ENCODE assay signal across 7 mouse cellular contexts in the genomic region with DNA sequence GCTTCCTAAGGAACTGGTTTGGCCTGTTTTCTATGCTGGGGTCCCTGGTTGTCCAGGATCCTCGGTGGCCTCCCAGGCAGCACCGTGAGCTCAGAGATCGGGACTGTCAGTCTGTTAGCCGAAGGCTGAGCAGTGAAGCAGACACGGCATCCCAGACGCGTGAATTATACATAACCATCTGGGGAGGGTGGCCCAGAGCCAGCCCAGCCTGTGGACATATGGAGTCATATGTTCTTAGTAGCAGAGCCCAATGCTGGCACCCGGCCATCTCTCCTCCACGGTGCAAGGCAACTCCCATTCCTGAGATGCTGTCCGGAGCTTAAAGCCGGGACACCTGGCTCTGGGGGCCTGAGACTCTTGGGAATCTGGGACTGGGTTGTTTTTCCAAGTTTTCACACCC. TPM values are rescaled to one million over a fixed set of nuclear protein-coding genes. Genes with fewer than 3 reads are reported as not detected.
DNase-seq lines count a peak whose midpoint lies in the region; ATAC-seq lines count a peak whose summit lies in the region.

No protein-coding gene starts in this region.

- no peaks in the 10 kb centered on the region for H3K36me3 ChIP-seq in midbrain, embryonic 14.5 days (ENCODE audit: control insufficient read depth, insufficient read depth, low read length)
- H3K36me3 ChIP-seq in midbrain, embryonic 16.5 days (ENCODE audit: control insufficient read depth, insufficient read depth, low read length): no peaks in the 10 kb centered on the region
- no peaks in the 10 kb centered on the region for H3K36me3 ChIP-seq in embryonic facial prominence, embryonic 15.5 days
- no peaks in the 10 kb centered on the region for H3K36me3 ChIP-seq in stomach, embryonic 16.5 days (ENCODE audit: control insufficient read depth, insufficient read depth, low read length)
- no peaks in the 10 kb centered on the region for H3K36me3 ChIP-seq in liver, embryonic 11.5 days (ENCODE audit: control insufficient read depth, insufficient read depth, low read length)

- peak; percentile 78 for DNase-seq in midbrain, embryonic 14.5 days
- DNase-seq in layer of hippocampus, adult 9-11 months: peak; percentile 82
- DNase-seq in liver, embryonic 11.5 days (ENCODE audit: low spot score): no peak

- no peak overlapping the region for H3K9ac ChIP-seq in midbrain, embryonic 14.5 days (replicated peaks; ENCODE audit: low read length)
- H3K9ac ChIP-seq in midbrain, embryonic 16.5 days (ENCODE audit: low read depth, low read length): no peak overlapping the region
- no peak overlapping the region for H3K9ac ChIP-seq in embryonic facial prominence, embryonic 15.5 days
- H3K9ac ChIP-seq in stomach, embryonic 16.5 days (ENCODE audit: low read length): no peak overlapping the region
- H3K9ac ChIP-seq in liver, embryonic 11.5 days (ENCODE audit: low read depth, low read length): no peak overlapping the region

- no peak overlapping the region for H3K4me3 ChIP-seq in midbrain, embryonic 14.5 days (replicated peaks; ENCODE audit: low read depth, low read length)
- H3K4me3 ChIP-seq in midbrain, embryonic 16.5 days (ENCODE audit: low read depth, low read length): no peak overlapping the region
- H3K4me3 ChIP-seq in embryonic facial prominence, embryonic 15.5 days (replicated peaks): no peak overlapping the region
- no peak overlapping the region for H3K4me3 ChIP-seq in stomach, embryonic 16.5 days (replicated peaks; ENCODE audit: low read length)
- no peak overlapping the region for H3K4me3 ChIP-seq in liver, embryonic 11.5 days (ENCODE audit: low read depth, low read length)

- no peak overlapping the region for H3K27ac ChIP-seq in midbrain, embryonic 14.5 days (replicated peaks; ENCODE audit: low read depth, low read length)
- no peak overlapping the region for H3K27ac ChIP-seq in midbrain, embryonic 16.5 days (ENCODE audit: low read length)
- H3K27ac ChIP-seq in embryonic facial prominence, embryonic 15.5 days (replicated peaks): 0 out of 2 replicates have a peak overlapping the region, but pooled peaks have one; percentile 13
- H3K27ac ChIP-seq in stomach, embryonic 16.5 days (ENCODE audit: low read length): no peak overlapping the region
- no peak overlapping the region for H3K27ac ChIP-seq in liver, embryonic 11.5 days (ENCODE audit: low read depth, low read length)

- no peak overlapping the region for H3K4me2 ChIP-seq in midbrain, embryonic 14.5 days (ENCODE audit: low read length)
- H3K4me2 ChIP-seq in midbrain, embryonic 16.5 days (ENCODE audit: low read length): no peak overlapping the region
- H3K4me2 ChIP-seq in embryonic facial prominence, embryonic 15.5 days (replicated peaks): no peak overlapping the region
- H3K4me2 ChIP-seq in stomach, embryonic 16.5 days (ENCODE audit: low read depth, low read length): no peak overlapping the region
- no peak overlapping the region for H3K4me2 ChIP-seq in liver, embryonic 11.5 days

- no peaks in the 10 kb centered on the region for H3K27me3 ChIP-seq in midbrain, embryonic 14.5 days (ENCODE audit: control insufficient read depth, insufficient read depth, low read length)
- no peaks in the 10 kb centered on the region for H3K27me3 ChIP-seq in midbrain, embryonic 16.5 days (ENCODE audit: control insufficient read depth, insufficient read depth, low read depth, low read length)
- H3K27me3 ChIP-seq in embryonic facial prominence, embryonic 15.5 days: no peaks in the 10 kb centered on the region
- no peaks in the 10 kb centered on the region for H3K27me3 ChIP-seq in stomach, embryonic 16.5 days (ENCODE audit: control insufficient read depth, insufficient read depth, low read length)
- H3K27me3 ChIP-seq in liver, embryonic 11.5 days (replicated peaks; ENCODE audit: control insufficient read depth, insufficient read depth, low read length): 0 out of 2 replicates have a peak, but pooled peaks cover 2% of the 10 kb centered on the region

- 47% methylated on average over 11 of the region's 11 CpGs for WGBS in midbrain, embryonic 14.5 days
- WGBS in midbrain, embryonic 16.5 days: 44% methylated on average over 11 of the region's 11 CpGs
- WGBS in embryonic facial prominence, embryonic 15.5 days: 21% methylated on average over 11 of the region's 11 CpGs
- 38% methylated on average over 11 of the region's 11 CpGs for WGBS in stomach, embryonic 16.5 days
- WGBS in liver, embryonic 11.5 days: 89% methylated on average over 11 of the region's 11 CpGs

- no peaks in the 10 kb centered on the region for H3K9me3 ChIP-seq in midbrain, embryonic 14.5 days (ENCODE audit: control insufficient read depth, low read length)
- H3K9me3 ChIP-seq in midbrain, embryonic 16.5 days (replicated peaks; ENCODE audit: control insufficient read depth, low read length, poor library complexity, severe bottlenecking): no peaks in the 10 kb centered on the region
- H3K9me3 ChIP-seq in embryonic facial prominence, embryonic 15.5 days (replicated peaks): no peaks in the 10 kb centered on the region
- H3K9me3 ChIP-seq in stomach, embryonic 16.5 days (replicated peaks; ENCODE audit: control insufficient read depth, low read length): no peaks in the 10 kb centered on the region
- no peaks in the 10 kb centered on the region for H3K9me3 ChIP-seq in liver, embryonic 11.5 days (ENCODE audit: control insufficient read depth, low read length)

- peak; percentile 46; the same call in 1 of the 2 replicates for ATAC-seq in midbrain, embryonic 14.5 days (ENCODE audit: low FRiP score, low TSS enrichment)
- ATAC-seq in midbrain, embryonic 16.5 days: no peak
- peak; percentile 72; the same call in 1 of the 2 replicates for ATAC-seq in embryonic facial prominence, embryonic 15.5 days (ENCODE audit: insufficient number of reproducible peaks, low FRiP score, low TSS enrichment, low read depth)
- ATAC-seq in stomach, embryonic 16.5 days (ENCODE audit: insufficient read depth, low FRiP score): peak; percentile 81
- no peak for ATAC-seq in activated CD4-positive, CD25-positive, alpha-beta regulatory T cell, adult 4 months
- ATAC-seq in liver, embryonic 11.5 days (replicated peaks; ENCODE audit: low FRiP score): no peak

- no peaks in the 10 kb centered on the region for H3K4me1 ChIP-seq in midbrain, embryonic 14.5 days (ENCODE audit: control insufficient read depth, insufficient read depth, low read length)
- H3K4me1 ChIP-seq in midbrain, embryonic 16.5 days (ENCODE audit: control insufficient read depth, insufficient read depth, low read length): no peaks in the 10 kb centered on the region
- H3K4me1 ChIP-seq in embryonic facial prominence, embryonic 15.5 days: peaks cover 21% of the 10 kb centered on the region
- no peaks in the 10 kb centered on the region for H3K4me1 ChIP-seq in stomach, embryonic 16.5 days (ENCODE audit: control insufficient read depth, insufficient read depth, low read length)
- H3K4me1 ChIP-seq in liver, embryonic 11.5 days (replicated peaks; ENCODE audit: control insufficient read depth, insufficient read depth, low read length): no peaks in the 10 kb centered on the region

RNA-seq across cellular contexts. Expression of a gene that starts 19.8 kb away (rescaled TPM):
- polyA plus RNA-seq in midbrain, embryonic 14.5 days (2014; fragmentation: Nextera tagmentation; extraction: Ambion mirVana): 1.9 and 3.0 TPM in 2 replicates
- 1.6 and 2.4 TPM in 2 replicates for polyA plus RNA-seq in midbrain, embryonic 16.5 days (2015; fragmentation: Nextera tagmentation; extraction: Ambion mirVana)
- 3.6 and 4.6 TPM in 2 replicates for polyA plus RNA-seq in embryonic facial prominence, embryonic 15.5 days (2015; fragmentation: Nextera tagmentation; extraction: Ambion mirVana)
- 1.1 and 17.1 TPM in 2 replicates for polyA plus RNA-seq in stomach, embryonic 16.5 days (2015; fragmentation: Nextera tagmentation; extraction: Ambion mirVana)
- not detected for polyA plus RNA-seq in activated CD4-positive, CD25-positive, alpha-beta regulatory T cell, adult 4 months (2017; shearing (Covaris generic))
- 9.9 and 20.9 TPM in 2 replicates for polyA plus RNA-seq in liver, embryonic 11.5 days (2014; fragmentation: Nextera tagmentation; extraction: Ambion mirVana)

RNA-seq across cellular contexts. Expression of a gene that starts 31.0 kb away (rescaled TPM):
- 25.5 and 28.8 TPM in 2 replicates for polyA plus RNA-seq in midbrain, embryonic 14.5 days (2014; fragmentation: Nextera tagmentation; extraction: Ambion mirVana)
- polyA plus RNA-seq in midbrain, embryonic 16.5 days (2015; fragmentation: Nextera tagmentation; extraction: Ambion mirVana): 20.1 and 20.2 TPM in 2 replicates
- polyA plus RNA-seq in embryonic facial prominence, embryonic 15.5 days (2015; fragmentation: Nextera tagmentation; extraction: Ambion mirVana): 1.6 and 4.1 TPM in 2 replicates
- polyA plus RNA-seq in stomach, embryonic 16.5 days (2015; fragmentation: Nextera tagmentation; extraction: Ambion mirVana): 3.2 and 3.5 TPM in 2 replicates
- polyA plus RNA-seq in activated CD4-positive, CD25-positive, alpha-beta regulatory T cell, adult 4 months (2017; shearing (Covaris generic)): under 1 TPM in 1 of 2 experiments, not detected in 1; 0.13 TPM
- 4.9 and 5.2 TPM in 2 replicates for polyA plus RNA-seq in liver, embryonic 11.5 days (2014; fragmentation: Nextera tagmentation; extraction: Ambion mirVana)

RNA-seq across cellular contexts. Expression of a gene that starts 59.7 kb away (rescaled TPM):
- not detected in 2 replicates for polyA plus RNA-seq in midbrain, embryonic 14.5 days (2014; fragmentation: Nextera tagmentation; extraction: Ambion mirVana)
- 0.24 and 0.25 TPM in 2 replicates for polyA plus RNA-seq in midbrain, embryonic 16.5 days (2015; fragmentation: Nextera tagmentation; extraction: Ambion mirVana)
- polyA plus RNA-seq in embryonic facial prominence, embryonic 15.5 days (2015; fragmentation: Nextera tagmentation; extraction: Ambion mirVana): 0.24 TPM in 1 of 2 replicates, not detected in the other
- polyA plus RNA-seq in stomach, embryonic 16.5 days (2015; fragmentation: Nextera tagmentation; extraction: Ambion mirVana): not detected in 2 replicates
- 1 to 10 TPM in 1 of 2 experiments, not detected in 1; 1.0 TPM for polyA plus RNA-seq in activated CD4-positive, CD25-positive, alpha-beta regulatory T cell, adult 4 months (2017; shearing (Covaris generic))
- 0.32 and 0.39 TPM in 2 replicates for polyA plus RNA-seq in liver, embryonic 11.5 days (2014; fragmentation: Nextera tagmentation; extraction: Ambion mirVana)

Comparison
In these comparisons a context has a peak if more than half of its experiments do, and no peak if none do; other contexts are left out.
1. ATAC-seq: peak in midbrain, embryonic 14.5 days (single experiment), embryonic facial prominence, embryonic 15.5 days (single experiment) and stomach, embryonic 16.5 days (single experiment); none in midbrain, embryonic 16.5 days (single experiment), activated CD4-positive, CD25-positive, alpha-beta regulatory T cell, adult 4 months (single experiment) and liver, embryonic 11.5 days (single experiment).